Comparison of ENCODE assay signal across 15 mouse cellular contexts in the genomic region with DNA sequence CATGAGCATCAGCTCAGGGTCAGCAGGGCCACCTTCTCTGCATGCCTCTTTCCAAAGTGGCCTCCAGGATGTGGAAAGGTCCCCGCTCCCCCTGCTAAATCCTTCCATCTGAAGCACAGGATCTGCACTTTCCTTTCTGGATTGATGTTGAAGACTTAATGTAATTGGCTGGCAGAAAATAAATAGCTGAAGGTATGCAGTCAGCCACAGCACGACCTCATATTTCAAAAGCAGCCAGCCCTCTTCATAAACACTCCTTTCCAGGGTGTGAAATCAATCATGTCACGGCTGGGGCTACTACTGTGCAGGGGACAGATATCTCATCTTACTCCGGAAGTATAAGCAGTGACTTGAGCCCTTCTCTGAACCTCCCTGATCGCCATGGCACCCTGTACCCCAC.
DNase-seq lines count a peak whose midpoint lies in the region; ATAC-seq lines count a peak whose summit lies in the region.
"Had no signal": no experiment of that assay in that cellular context is flagged by ENCODE, and none has a peak within 500 bp of the region (broad histone marks: within the 10 kb centered on the region; RNA-seq: fewer than 3 reads in every experiment).

No protein-coding gene starts in this region.

- H3K4me1 ChIP-seq in heart, embryonic 11.5 days (ENCODE audit: control insufficient read depth, insufficient read depth, low read length) = peaks cover 3% of the 10 kb centered on the region
- no peaks in the 10 kb centered on the region for H3K4me1 ChIP-seq in neural tube, embryonic 15.5 days
- peaks cover 6% of the 10 kb centered on the region; the same call in 1 of the 2 replicates for H3K4me1 ChIP-seq in limb, embryonic 11.5 days (ENCODE audit: control insufficient read depth, insufficient read depth, low read length)

- no peak overlapping the region for H3K27ac ChIP-seq in heart, embryonic 11.5 days (ENCODE audit: low read depth, low read length)
- H3K27ac ChIP-seq in neural tube, embryonic 15.5 days (replicated peaks) = no peak overlapping the region
- H3K27ac ChIP-seq in limb, embryonic 11.5 days (replicated peaks; ENCODE audit: low read depth, low read length) = no peak overlapping the region
- H3K27ac ChIP-seq: limb, embryonic 12.5 days had no signal

- no peaks in the 10 kb centered on the region for H3K9me3 ChIP-seq in heart, embryonic 11.5 days (replicated peaks; ENCODE audit: control insufficient read depth, low read length)
- no peaks in the 10 kb centered on the region for H3K9me3 ChIP-seq in neural tube, embryonic 15.5 days (replicated peaks)
- no peaks in the 10 kb centered on the region for H3K9me3 ChIP-seq in limb, embryonic 11.5 days (ENCODE audit: control insufficient read depth, low read length)
- H3K9me3 ChIP-seq: limb, embryonic 12.5 days had no signal

- 25% methylated on average over 5 of the region's 5 CpGs for WGBS in heart, embryonic 11.5 days (ENCODE audit: insufficient replicate concordance)
- 39% methylated on average over 5 of the region's 5 CpGs for WGBS in neural tube, embryonic 15.5 days
- 24% methylated on average over 5 of the region's 5 CpGs for WGBS in limb, embryonic 11.5 days

- H3K4me3 ChIP-seq in heart, embryonic 11.5 days (ENCODE audit: low read depth, low read length) = no peak overlapping the region
- no peak overlapping the region for H3K4me3 ChIP-seq in neural tube, embryonic 15.5 days (replicated peaks)
- no peak overlapping the region for H3K4me3 ChIP-seq in limb, embryonic 11.5 days (ENCODE audit: low read depth, low read length)
- H3K4me3 ChIP-seq: limb, embryonic 12.5 days had no signal

- no peaks in the 10 kb centered on the region for H3K36me3 ChIP-seq in heart, embryonic 11.5 days (ENCODE audit: control insufficient read depth, insufficient read depth, low read length)
- no peaks in the 10 kb centered on the region for H3K36me3 ChIP-seq in neural tube, embryonic 15.5 days
- H3K36me3 ChIP-seq in limb, embryonic 11.5 days (ENCODE audit: control insufficient read depth, insufficient read depth, low read length) = no peaks in the 10 kb centered on the region
- H3K36me3 ChIP-seq: G1E; limb, embryonic 12.5 days had no signal

- DNase-seq in heart, adult 11 months = peak; percentile 86
- peak; percentile 50 for DNase-seq in neural tube, embryonic 10.5 days (ENCODE audit: extremely low spot score, low spot score)
- DNase-seq in limb, embryonic 11.5 days (ENCODE audit: low spot score) = peak; percentile 30
- DNase-seq in adrenal gland, postnatal 25 days = no peak
- no peak for DNase-seq in urinary bladder, postnatal 36 days (ENCODE audit: low spot score in 2 of 2)
- no peak for DNase-seq in adrenal gland, postnatal 36 days
- DNase-seq: heart, postnatal 10 days; kidney, adult 11 months; lung, postnatal 36 days; thymus, postnatal 25 days had no signal

- no peak for ATAC-seq in heart, embryonic 11.5 days (replicated peaks; ENCODE audit: insufficient number of reproducible peaks, low FRiP score, low TSS enrichment)
- no peak for ATAC-seq in neural tube, embryonic 15.5 days (ENCODE audit: low FRiP score)
- peak; percentile 28; the same call in 1 of the 2 replicates for ATAC-seq in limb, embryonic 11.5 days (ENCODE audit: insufficient number of reproducible peaks, low FRiP score, low TSS enrichment, low read depth)
- ATAC-seq: forebrain, embryonic 14.5 days had no signal

- no peaks in the 10 kb centered on the region for H3K27me3 ChIP-seq in heart, embryonic 11.5 days (ENCODE audit: control insufficient read depth, insufficient read depth, low read length)
- no peaks in the 10 kb centered on the region for H3K27me3 ChIP-seq in neural tube, embryonic 15.5 days (replicated peaks)
- no peaks in the 10 kb centered on the region for H3K27me3 ChIP-seq in limb, embryonic 11.5 days (ENCODE audit: control insufficient read depth, insufficient read depth, low read length)
- H3K27me3 ChIP-seq: limb, embryonic 12.5 days had no signal

- no peak overlapping the region for H3K4me2 ChIP-seq in heart, embryonic 11.5 days
- H3K4me2 ChIP-seq in neural tube, embryonic 15.5 days = no peak overlapping the region
- no peak overlapping the region for H3K4me2 ChIP-seq in limb, embryonic 11.5 days (ENCODE audit: low read depth, severe bottlenecking)
- H3K4me2 ChIP-seq: limb, embryonic 12.5 days had no signal

- no peak overlapping the region for H3K9ac ChIP-seq in heart, embryonic 11.5 days (ENCODE audit: low read depth, low read length)
- H3K9ac ChIP-seq in neural tube, embryonic 15.5 days (replicated peaks) = no peak overlapping the region
- no peak overlapping the region for H3K9ac ChIP-seq in limb, embryonic 11.5 days (ENCODE audit: low read length)
- H3K9ac ChIP-seq: limb, embryonic 12.5 days had no signal

Comparison
In these comparisons a context has a peak if more than half of its experiments do, and no peak if none do; other contexts are left out.
1. DNase-seq: peak in heart, adult 11 months (single experiment), neural tube, embryonic 10.5 days (single experiment) and limb, embryonic 11.5 days (single experiment); none in adrenal gland, postnatal 25 days (single experiment), urinary bladder, postnatal 36 days (0 of 2) and adrenal gland, postnatal 36 days (0 of 2).